Comparison of ENCODE assay signal across 13 mouse cellular contexts in genomic region chr7:70129963-70130362, GRCm38 (mm10).
DNase-seq lines count a peak whose midpoint lies in the region; ATAC-seq and TF ChIP-seq lines count a peak whose summit lies in the region.
"Had no signal": no experiment of that assay in that cellular context is flagged by ENCODE, and none has a peak within 500 bp of the region (broad histone marks: within the 10 kb centered on the region; RNA-seq: fewer than 3 reads in every experiment).

No protein-coding gene starts in this region.

- H3K36me3 ChIP-seq in forebrain, embryonic 14.5 days (ENCODE audit: control insufficient read depth, insufficient read depth, low read length) = no peaks in the 10 kb centered on the region
- no peaks in the 10 kb centered on the region for H3K36me3 ChIP-seq in hindbrain, postnatal 0 days (ENCODE audit: insufficient read depth, low read length)
- H3K36me3 ChIP-seq: embryonic facial prominence, embryonic 12.5 days had no signal

- peaks cover 10% of the 10 kb centered on the region; the same call in 1 of the 2 replicates for H3K4me1 ChIP-seq in forebrain, embryonic 14.5 days (ENCODE audit: control insufficient read depth, insufficient read depth, low read length)
- no peaks in the 10 kb centered on the region for H3K4me1 ChIP-seq in hindbrain, postnatal 0 days (ENCODE audit: insufficient read depth, low read length)
- H3K4me1 ChIP-seq: embryonic facial prominence, embryonic 12.5 days had no signal

- no peak for TF ChIP-seq POLR2A in brain, embryonic 14.5 days (IDR thresholded peaks at IDR 0.05; ENCODE audit: borderline replicate concordance, extremely low read depth, insufficient read depth, insufficient read length, poor library complexity, severe bottlenecking)

- peak overlapping the region; percentile 25 for H3K4me2 ChIP-seq in forebrain, embryonic 14.5 days (ENCODE audit: low read length)
- H3K4me2 ChIP-seq in hindbrain, postnatal 0 days (ENCODE audit: low read depth, low read length) = peak overlapping the region; percentile 44
- H3K4me2 ChIP-seq: embryonic facial prominence, embryonic 12.5 days had no signal

- H3K4me3 ChIP-seq in forebrain, embryonic 14.5 days (ENCODE audit: low read depth, low read length) = no peak overlapping the region
- H3K4me3 ChIP-seq in hindbrain, postnatal 0 days (ENCODE audit: low read length) = no peak overlapping the region
- H3K4me3 ChIP-seq: embryonic facial prominence, embryonic 12.5 days had no signal

- intact Hi-C loops in heart, postnatal 36 days (cut with DNase I) = no loop called here

- ATAC-seq in forebrain, embryonic 14.5 days = peak; percentile 97
- ATAC-seq in hindbrain, postnatal 0 days = peak; percentile 78

- H3K9ac ChIP-seq in forebrain, embryonic 14.5 days (ENCODE audit: low read length) = peak overlapping the region; percentile 29
- H3K9ac ChIP-seq in hindbrain, postnatal 0 days (replicated peaks; ENCODE audit: low read length) = no peak overlapping the region
- H3K9ac ChIP-seq: embryonic facial prominence, embryonic 12.5 days had no signal

- no peaks in the 10 kb centered on the region for H3K9me3 ChIP-seq in forebrain, embryonic 14.5 days (replicated peaks; ENCODE audit: control insufficient read depth, low read length)
- no peaks in the 10 kb centered on the region for H3K9me3 ChIP-seq in hindbrain, postnatal 0 days (ENCODE audit: low read length)
- H3K9me3 ChIP-seq: embryonic facial prominence, embryonic 12.5 days had no signal

- TF ChIP-seq CTCF in brain, embryonic 14.5 days (IDR thresholded peaks at IDR 0.05; ENCODE audit: borderline replicate concordance, extremely low read depth, insufficient read depth, insufficient read length) = no peak
- TF ChIP-seq CTCF in hindbrain, postnatal 0 days (IDR thresholded peaks at IDR 0.05; ENCODE audit: low read depth) = no peak

- peak overlapping the region; percentile 30 for H3K27ac ChIP-seq in forebrain, embryonic 14.5 days (ENCODE audit: low read depth, low read length)
- H3K27ac ChIP-seq in hindbrain, postnatal 0 days = no peak overlapping the region
- H3K27ac ChIP-seq: embryonic facial prominence, embryonic 12.5 days had no signal

- no peaks in the 10 kb centered on the region for H3K27me3 ChIP-seq in forebrain, embryonic 14.5 days (replicated peaks; ENCODE audit: control insufficient read depth, insufficient read depth, low read length)
- 0 out of 2 replicates have a peak, but pooled peaks cover 3% of the 10 kb centered on the region for H3K27me3 ChIP-seq in hindbrain, postnatal 0 days (ENCODE audit: insufficient read depth, low read length)
- H3K27me3 ChIP-seq: embryonic facial prominence, embryonic 12.5 days had no signal

- peak; percentile 3 to 6 for DNase-seq in layer of hippocampus, adult 8-10 months (ENCODE audit: low spot score in 2 of 2)
- DNase-seq in layer of hippocampus, adult 9-10 months (ENCODE audit: low spot score) = no peak
- peak; percentile 94 for DNase-seq in brain, embryonic 14.5 days (ENCODE audit: low read depth)
- peak; percentile 89 for DNase-seq in forebrain, embryonic 14.5 days (ENCODE audit: low spot score)
- peak; percentile 61 for DNase-seq in hindbrain, postnatal 0 days (ENCODE audit: low spot score)
- DNase-seq in heart, postnatal 36 days = no peak
- no peak for DNase-seq in lung, postnatal 25 days (ENCODE audit: low spot score)
- DNase-seq in gastrocnemius, postnatal 4 days (ENCODE audit: low spot score in 2 of 2) = no peak
- DNase-seq: adrenal gland, postnatal 10 days; heart, adult 18-20 months; kidney, adult 2 months; thymus, postnatal 25 days had no signal

- WGBS in forebrain, embryonic 14.5 days = 15% methylated on average over 15 of the region's 15 CpGs
- 20% methylated on average over 15 of the region's 15 CpGs for WGBS in hindbrain, postnatal 0 days

Comparison
In these comparisons a context has a peak if more than half of its experiments do, and no peak if none do; other contexts are left out.
1. DNase-seq: peak in layer of hippocampus, adult 8-10 months (2 of 2), brain, embryonic 14.5 days (single experiment), forebrain, embryonic 14.5 days (single experiment) and hindbrain, postnatal 0 days (single experiment); none in layer of hippocampus, adult 9-10 months (single experiment), heart, postnatal 36 days (0 of 2), lung, postnatal 25 days (single experiment) and gastrocnemius, postnatal 4 days (0 of 2).